Mouse (Mus musculus) limb, embryonic 11.5 days (tissue): Measurements from ENCODE around the gene Elf1. TPM values are rescaled to one million over a fixed set of nuclear protein-coding genes. Genes with fewer than 3 reads are reported as not detected.

Experiments
- ATAC-seq: fragments of 200-750 bp; cut with Nextera tagmentation; 2 replicates; pipeline ENCODE4 v1.8.0; 2017; ENCODE audit warnings: low read depth; ENCODE audit not compliant: insufficient number of reproducible peaks, low FRiP score, low TSS enrichment
- DNase-seq: peaks from one replicate; pipeline ENCODE4 v3.0.0-alpha.2; 2015; ENCODE audit warnings: low spot score
- H3K27ac ChIP-seq: fragments of 300-500 bp; sonication (generic); replicated peaks from 2 replicates; pipeline ENCODE4 v1.5.1; 2014; ENCODE audit warnings: low read depth, mild to moderate bottlenecking, low read length
- H3K27me3 ChIP-seq: fragments of 300-500 bp; sonication (generic); 2 replicates; pipeline ENCODE4 v1.6.1; 2014; ENCODE audit warnings: mild to moderate bottlenecking, low read length, mixed read lengths; ENCODE audit not compliant: control insufficient read depth, insufficient read depth
- H3K36me3 ChIP-seq: fragments of 300-500 bp; sonication (generic); 2 replicates; pipeline ENCODE4 v1.6.1; 2014; ENCODE audit warnings: mild to moderate bottlenecking, low read length, moderate library complexity, mixed read lengths; ENCODE audit not compliant: control insufficient read depth, insufficient read depth
- H3K4me1 ChIP-seq: fragments of 300-500 bp; sonication (generic); 2 replicates; pipeline ENCODE4 v1.6.1; 2014; ENCODE audit warnings: low read length, mixed read lengths; ENCODE audit not compliant: control insufficient read depth, insufficient read depth
- H3K4me2 ChIP-seq: fragments of 300-500 bp; sonication (generic); 2 replicates; pipeline ENCODE4 v1.6.1; 2014; ENCODE audit warnings: low read depth, mild to moderate bottlenecking, moderate library complexity; ENCODE audit not compliant: severe bottlenecking
- H3K4me3 ChIP-seq: fragments of 300-500 bp; sonication (generic); 2 replicates; pipeline ENCODE4 v1.5.1; 2014; ENCODE audit warnings: low read depth, low read length
- H3K9ac ChIP-seq: fragments of 300-500 bp; sonication (generic); 2 replicates; pipeline ENCODE4 v1.6.1; 2014; ENCODE audit warnings: mild to moderate bottlenecking, low read length
- H3K9me3 ChIP-seq: fragments of 300-500 bp; sonication (generic); 2 replicates; pipeline ENCODE4 v1.6.1; 2016; ENCODE audit warnings: low read length; ENCODE audit not compliant: control insufficient read depth
- WGBS: fragments of 180-500 bp; shearing (Covaris S2); extraction: QIAGEN DNeasy Blood & Tissue Kit; methylation state at CpG from one replicate; pipeline ENCODE4 v1.1.7; 2014; 5-methylcytosine and 5-hydroxymethylcytosine counted together
- polyA plus RNA-seq: library from polyadenylated mRNA; unstranded; fragments of >200 nt; fragmentation: Nextera tagmentation; extraction: Ambion mirVana; gene quantifications from 2 replicates; pipeline ENCODE4 v1.2.1, GENCODE M21; 2014

Gene Elf1
- polyA plus RNA-seq, 1 experiment from 2014 or later, result 7.8 TPM

DNA sequence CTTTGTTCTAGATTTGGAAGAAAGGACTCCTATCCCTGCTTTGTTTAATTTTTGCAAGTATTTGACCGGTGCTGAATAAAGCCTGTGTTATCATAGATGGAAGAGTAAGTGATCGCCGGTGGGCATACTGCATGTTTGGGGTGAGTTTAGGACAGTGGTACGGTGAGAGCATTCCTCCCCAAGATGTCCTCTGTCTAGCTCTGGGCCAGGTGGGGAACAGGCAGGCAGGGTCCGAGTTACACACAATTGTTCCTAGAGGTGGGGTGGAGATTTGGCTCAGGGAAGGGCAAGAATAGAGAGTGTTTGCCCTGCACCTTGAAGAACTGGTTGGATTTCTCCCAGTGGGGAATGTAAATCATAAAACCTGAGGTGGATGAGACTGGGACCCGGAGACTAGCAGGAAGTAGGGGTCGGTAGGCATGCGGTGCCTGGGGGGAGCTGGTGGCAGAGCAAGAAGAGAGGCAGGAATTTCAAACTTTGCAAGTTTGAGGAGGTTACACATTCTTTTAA is 2.7 kb downstream of the Elf1 start:
- Histone ChIP-seq H3K4me3 (no peak overlapping the region), H3K27ac (no peak overlapping the region), H3K4me2 (peak overlapping the region; percentile 66; the same call in 1 of the 2 replicates), H3K27me3 (no peaks in the 10 kb centered on the region), H3K4me1 (peaks cover 26% of the 10 kb centered on the region), H3K36me3 (no peaks in the 10 kb centered on the region), H3K9ac (no peak overlapping the region), H3K9me3 (no peaks in the 10 kb centered on the region)
- no peak for DNase-seq
- no peak for ATAC-seq
- 66% methylated on average over 8 of the region's 8 CpGs for WGBS

DNA sequence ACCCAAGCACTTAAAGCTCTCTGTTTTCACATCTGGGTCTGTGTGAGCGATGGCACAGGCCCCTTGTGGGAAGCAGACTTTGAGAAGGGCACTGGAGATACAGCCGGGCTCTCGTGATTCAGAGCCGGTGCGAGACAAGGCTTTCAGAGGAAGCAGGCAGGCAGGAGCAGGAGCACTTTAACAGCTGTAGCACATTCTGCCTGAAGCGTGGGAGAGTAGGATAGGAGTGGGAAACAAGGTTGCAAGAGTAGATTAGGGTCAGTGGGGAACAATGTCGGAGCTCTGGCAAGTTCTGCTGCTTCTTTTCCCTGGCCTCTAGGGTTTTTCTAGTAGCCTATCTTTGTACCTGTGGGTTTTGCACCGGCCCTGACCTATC is 5.6 kb downstream of the Elf1 start:
- Histone ChIP-seq H3K9me3 (no peaks in the 10 kb centered on the region), H3K4me2 (peak overlapping the region; percentile 56; the same call in 1 of the 2 replicates), H3K4me3 (0 out of 2 replicates have a peak overlapping the region, but pooled peaks have one; percentile 29), H3K36me3 (no peaks in the 10 kb centered on the region), H3K4me1 (peaks cover 23% of the 10 kb centered on the region), H3K27me3 (no peaks in the 10 kb centered on the region), H3K9ac (peak overlapping the region; percentile 22; the same call in 1 of the 2 replicates), H3K27ac (no peak overlapping the region)
- DNase-seq (peak; percentile 25), ATAC-seq (no peak)
- WGBS, result 16% methylated on average over 8 of the region's 8 CpGs

- 3% methylated on average over 19 of the region's 19 CpGs for WGBS
- Histone ChIP-seq H3K27ac (no peak overlapping the region), H3K27me3 (no peaks in the 10 kb centered on the region), H3K9me3 (no peaks in the 10 kb centered on the region), H3K9ac (peak overlapping the region; percentile 22), H3K4me2 (peak overlapping the region; percentile 56), H3K4me3 (peak overlapping the region; percentile 29), H3K36me3 (no peaks in the 10 kb centered on the region), H3K4me1 (peaks cover 23% of the 10 kb centered on the region)
- DNase-seq (peak; percentile 49), ATAC-seq (0 out of 2 replicates have a peak, but pooled peaks have one; percentile 19)
Observed at GRCm38 (mm10) chr14:79486993-79487731, 6.2 kb downstream of the Elf1 start.

DNA sequence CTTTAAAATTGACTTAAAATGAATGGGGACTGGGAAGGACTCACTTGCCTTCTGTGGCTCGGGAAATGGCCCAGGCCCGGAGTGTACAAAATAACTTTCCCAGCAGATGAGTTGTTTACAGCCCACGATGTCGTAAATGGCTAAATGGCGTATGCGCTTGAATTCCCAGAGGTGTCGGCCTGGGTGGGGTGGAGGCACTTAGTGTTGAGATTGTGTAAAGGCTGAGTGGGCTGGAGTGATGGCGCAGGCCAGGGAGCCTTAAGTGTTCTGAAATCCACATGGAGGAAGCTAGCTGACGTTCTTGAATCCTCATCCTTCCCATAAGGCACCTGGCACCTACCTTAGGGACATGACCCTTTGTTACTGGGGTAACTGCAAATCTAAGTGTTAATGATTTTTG is 7.5 kb downstream of the Elf1 start:
- no peaks in the 10 kb centered on the region for H3K27me3 ChIP-seq
- H3K9ac ChIP-seq, result no peak overlapping the region
- 45% methylated on average over 9 of the region's 9 CpGs for WGBS
- H3K4me2 ChIP-seq, result no peak overlapping the region
- no peaks in the 10 kb centered on the region for H3K9me3 ChIP-seq
- ATAC-seq (no peak), DNase-seq (no peak)
- no peaks in the 10 kb centered on the region for H3K36me3 ChIP-seq
- peaks cover 15% of the 10 kb centered on the region for H3K4me1 ChIP-seq
- no peak overlapping the region for H3K27ac ChIP-seq
- no peak overlapping the region for H3K4me3 ChIP-seq

DNA sequence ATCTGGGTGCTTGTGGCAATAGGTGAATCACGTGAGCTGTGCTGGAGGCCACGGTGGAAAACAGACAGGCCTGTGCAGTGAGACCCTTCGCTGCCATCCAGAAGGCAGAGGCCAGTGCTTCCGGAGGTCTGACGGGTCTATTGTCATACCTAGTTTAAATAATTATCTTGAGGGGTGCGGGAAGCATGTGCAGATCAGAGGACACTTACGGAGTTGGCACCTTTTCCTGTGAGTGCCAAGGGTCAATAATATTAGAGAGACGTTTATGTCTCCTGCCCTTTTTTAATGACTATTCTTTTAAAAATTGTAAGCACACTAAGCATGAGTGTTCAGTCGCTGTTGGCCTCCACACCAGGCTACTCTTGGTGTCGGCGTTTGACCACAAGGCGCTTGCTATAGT is 8.2 kb downstream of the Elf1 start:
- Histone ChIP-seq H3K36me3 (no peaks in the 10 kb centered on the region), H3K4me2 (no peak overlapping the region), H3K27me3 (no peaks in the 10 kb centered on the region), H3K4me1 (peaks cover 13% of the 10 kb centered on the region), H3K9me3 (no peaks in the 10 kb centered on the region), H3K4me3 (no peak overlapping the region), H3K27ac (no peak overlapping the region), H3K9ac (no peak overlapping the region)
- 79% methylated on average over 12 of the region's 12 CpGs for WGBS
- DNase-seq (no peak), ATAC-seq (no peak)

DNA sequence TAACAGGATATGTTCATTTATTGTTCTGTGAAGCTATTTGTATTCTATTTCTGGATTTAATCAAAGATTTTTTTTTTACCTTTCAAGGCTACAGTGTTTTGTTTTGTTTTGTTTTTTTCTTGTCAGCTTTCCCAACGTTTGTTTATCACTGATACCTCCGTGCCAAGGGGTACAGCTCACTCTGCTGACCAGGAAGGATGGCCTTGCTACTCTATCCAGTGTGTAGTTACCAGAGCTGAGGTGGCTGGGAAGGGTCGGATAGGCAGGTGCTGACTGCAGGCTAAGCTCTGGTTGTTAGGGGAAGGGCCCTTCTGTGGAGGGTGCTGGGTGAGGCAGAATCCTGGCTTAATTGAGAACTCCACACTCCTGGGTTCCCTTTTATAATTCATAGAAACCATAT is 9.3 kb downstream of the Elf1 start:
- ATAC-seq (no peak), DNase-seq (no peak)
- Histone ChIP-seq H3K4me1 (peaks cover 13% of the 10 kb centered on the region), H3K4me2 (no peak overlapping the region), H3K9ac (no peak overlapping the region), H3K9me3 (no peaks in the 10 kb centered on the region), H3K36me3 (no peaks in the 10 kb centered on the region), H3K27ac (no peak overlapping the region), H3K27me3 (no peaks in the 10 kb centered on the region), H3K4me3 (no peak overlapping the region)
- 78% methylated on average over 3 of the region's 3 CpGs for WGBS

DNA sequence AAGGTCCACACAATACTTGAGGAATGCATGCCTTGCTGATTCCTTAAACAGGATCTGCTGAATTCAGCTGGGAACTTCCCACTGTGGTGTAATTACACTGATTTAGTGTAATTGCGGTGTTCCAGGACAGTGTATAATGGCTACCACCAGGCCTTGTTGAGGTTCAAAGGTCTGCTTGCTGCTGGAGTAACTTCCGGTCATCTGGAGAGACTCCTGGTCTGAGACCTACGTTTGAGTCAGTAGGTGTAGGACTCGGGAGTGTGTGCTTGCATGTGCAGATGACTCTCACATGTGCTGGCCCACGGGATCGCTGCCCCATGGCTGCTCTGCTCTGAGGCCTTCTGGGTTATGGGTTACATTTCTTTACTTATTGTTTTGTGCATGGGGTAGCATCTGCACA is 13.4 kb downstream of the Elf1 start:
- no peaks in the 10 kb centered on the region for H3K36me3 ChIP-seq
- H3K4me2 ChIP-seq, result no peak overlapping the region
- H3K4me3 ChIP-seq, result no peak overlapping the region
- DNase-seq, result no peak
- H3K27me3 ChIP-seq, result no peaks in the 10 kb centered on the region
- H3K27ac ChIP-seq, result no peak overlapping the region
- no peak overlapping the region for H3K9ac ChIP-seq
- WGBS, result 62% methylated on average over 6 of the region's 6 CpGs
- no peak for ATAC-seq
- no peaks in the 10 kb centered on the region for H3K9me3 ChIP-seq
- H3K4me1 ChIP-seq, result no peaks in the 10 kb centered on the region

DNA sequence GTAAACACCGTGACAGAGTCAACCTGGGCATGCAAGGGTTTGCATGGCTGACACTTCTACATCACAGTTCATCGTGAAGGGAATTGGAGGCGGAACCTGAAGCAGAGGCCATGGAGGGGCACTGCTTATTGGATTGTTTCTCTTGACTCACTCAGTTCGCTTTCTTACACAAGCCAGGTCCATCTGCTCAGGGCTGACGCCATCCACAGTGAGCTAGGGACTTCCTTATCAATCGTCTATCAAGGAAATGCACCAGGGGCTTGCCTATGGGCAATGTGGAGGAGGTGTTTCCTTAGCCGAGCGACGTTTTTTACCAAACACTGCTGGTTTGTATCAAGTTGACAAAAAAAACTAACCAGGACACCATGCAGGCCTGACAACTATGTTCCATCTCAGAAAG is 18.3 kb downstream of the Elf1 start:
- Histone ChIP-seq H3K4me1 (no peaks in the 10 kb centered on the region), H3K27me3 (no peaks in the 10 kb centered on the region), H3K4me2 (no peak overlapping the region), H3K9ac (no peak overlapping the region), H3K9me3 (no peaks in the 10 kb centered on the region), H3K4me3 (no peak overlapping the region), H3K27ac (no peak overlapping the region), H3K36me3 (no peaks in the 10 kb centered on the region)
- ATAC-seq (no peak), DNase-seq (no peak)
- 81% methylated on average over 9 of the region's 9 CpGs for WGBS
